Mouse (Mus musculus): Measurements from ENCODE around the gene Vstm5. TPM values are rescaled to one million over a fixed set of nuclear protein-coding genes. Genes with fewer than 3 reads are reported as not detected.

Gene Vstm5
- total RNA-seq, 1 experiment: 2.9 TPM

DNA sequence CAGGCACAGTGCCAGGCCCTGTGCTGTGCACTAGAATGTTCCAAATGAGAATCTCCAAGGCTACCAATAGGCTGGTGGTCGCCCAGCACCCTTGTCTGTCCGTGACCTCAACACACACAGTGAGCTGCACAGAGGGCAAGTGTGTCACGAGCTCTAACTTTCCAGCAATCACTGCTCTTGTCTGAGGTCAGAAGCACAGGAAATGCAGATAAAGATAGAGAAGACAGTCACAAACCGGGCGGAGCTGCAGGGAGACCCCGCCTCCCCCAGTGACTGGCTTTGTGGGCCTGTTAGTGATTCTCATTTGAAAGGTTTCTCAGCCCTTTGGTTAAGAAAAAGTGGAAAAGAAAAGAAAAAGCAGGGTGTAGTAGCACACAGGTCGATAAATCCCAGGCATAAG is 11.5 kb downstream of the Vstm5 start:
- H3K9ac ChIP-seq (ENCODE audit: insufficient read depth, low read depth, low read length, poor library complexity, severe bottlenecking): no peak overlapping the region
- peaks cover 0 to 2% of the 10 kb centered on the region in 2 experiments; a peak in 2 of 4 replicates for H3K4me1 ChIP-seq (ENCODE audit: control insufficient read depth in 2 of 2, insufficient read depth in 2 of 2, low read length in 2 of 2, poor library complexity in 1 of 2)
- H3K36me3 ChIP-seq (ENCODE audit: control insufficient read depth, insufficient read depth, low read length, poor library complexity, severe bottlenecking): no peaks in the 10 kb centered on the region
- no peak for DNase-seq (ENCODE audit: low read depth, low spot score)
- H3K27ac ChIP-seq (ENCODE audit: insufficient read depth, low read depth, low read length, poor library complexity, severe bottlenecking): no peak overlapping the region
- no peak overlapping the region for H3K4me3 ChIP-seq (ENCODE audit: insufficient read depth in 1 of 2, low read depth in 1 of 2, low read length in 2 of 2, poor library complexity in 1 of 2, severe bottlenecking in 1 of 2)
- in situ Hi-C loops (cut with MboI; ENCODE audit: low sequenced_read_pairs in 2 of 2, unreplicated experiment in 2 of 2): loop anchor here in 1 of 2 experiments (25.0 kb wide), 1 partner anchor 438 kb away; no protein-coding TSS in a partner anchor
- no peaks in the 10 kb centered on the region for H3K9me3 ChIP-seq (ENCODE audit: control insufficient read depth, insufficient read depth, low read depth, low read length)
- TF ChIP-seq HCFC1 (IDR thresholded peaks at IDR 0.05; ENCODE audit: borderline replicate concordance, insufficient read depth, low read length) (no peak), CHD2 (IDR thresholded peaks at IDR 0.05; ENCODE audit: low read depth, low read length) (no peak), ZC3H11A (IDR thresholded peaks at IDR 0.05; ENCODE audit: borderline replicate concordance, low read depth, low read length) (no peak), MAFK (IDR thresholded peaks at IDR 0.05; ENCODE audit: insufficient read depth, low read depth, low read length) (no peak), ZNF384 (IDR thresholded peaks at IDR 0.05; ENCODE audit: low read depth, low read length) (no peak)

DNA sequence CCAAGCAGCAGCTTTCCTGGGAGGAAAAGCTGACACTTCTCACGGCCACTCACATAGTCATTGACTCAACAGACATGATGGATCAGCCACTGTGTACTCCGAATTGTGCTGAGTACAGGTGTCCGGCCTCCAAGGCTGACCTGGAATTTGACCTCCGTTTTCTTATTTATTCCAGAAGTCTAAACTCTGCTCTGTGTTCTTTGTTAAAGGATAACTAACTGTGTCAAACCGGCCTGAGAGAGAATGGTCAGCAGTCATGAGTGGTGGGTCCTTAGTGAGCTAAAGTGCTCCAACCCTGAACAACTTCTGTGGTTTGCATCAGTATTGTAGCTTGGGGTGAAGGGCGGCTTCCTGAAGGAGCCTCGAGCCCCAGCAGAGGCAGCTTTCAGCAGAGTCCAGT is 13.4 kb downstream of the Vstm5 start:
- in situ Hi-C loops (cut with MboI; ENCODE audit: low sequenced_read_pairs in 2 of 2, unreplicated experiment in 2 of 2): loop anchor here in 1 of 2 experiments (25.0 kb wide), 1 partner anchor 440 kb away; no protein-coding TSS in a partner anchor
- TF ChIP-seq CHD2 (IDR thresholded peaks at IDR 0.05; ENCODE audit: low read depth, low read length) (no peak), HCFC1 (IDR thresholded peaks at IDR 0.05; ENCODE audit: borderline replicate concordance, insufficient read depth, low read length) (no peak), ZC3H11A (IDR thresholded peaks at IDR 0.05; ENCODE audit: borderline replicate concordance, low read depth, low read length) (no peak), MAFK (IDR thresholded peaks at IDR 0.05; ENCODE audit: insufficient read depth, low read depth, low read length) (no peak), ZNF384 (IDR thresholded peaks at IDR 0.05; ENCODE audit: low read depth, low read length) (no peak)
- Histone ChIP-seq H3K27ac (ENCODE audit: insufficient read depth, low read depth, low read length, poor library complexity, severe bottlenecking) (no peak overlapping the region), H3K9me3 (ENCODE audit: control insufficient read depth, insufficient read depth, low read depth, low read length) (no peaks in the 10 kb centered on the region), H3K4me3 (ENCODE audit: insufficient read depth in 1 of 2, low read depth in 1 of 2, low read length in 2 of 2, poor library complexity in 1 of 2, severe bottlenecking in 1 of 2) (no peak overlapping the region), H3K36me3 (ENCODE audit: control insufficient read depth, insufficient read depth, low read length, poor library complexity, severe bottlenecking) (no peaks in the 10 kb centered on the region), H3K9ac (ENCODE audit: insufficient read depth, low read depth, low read length, poor library complexity, severe bottlenecking) (no peak overlapping the region), H3K4me1 (ENCODE audit: control insufficient read depth in 2 of 2, insufficient read depth in 2 of 2, low read length in 2 of 2, poor library complexity in 1 of 2) (peaks cover 0 to 2% of the 10 kb centered on the region in 2 experiments; a peak in 1 of 4 replicates)
- no peak for DNase-seq (ENCODE audit: low read depth, low spot score)

DNA sequence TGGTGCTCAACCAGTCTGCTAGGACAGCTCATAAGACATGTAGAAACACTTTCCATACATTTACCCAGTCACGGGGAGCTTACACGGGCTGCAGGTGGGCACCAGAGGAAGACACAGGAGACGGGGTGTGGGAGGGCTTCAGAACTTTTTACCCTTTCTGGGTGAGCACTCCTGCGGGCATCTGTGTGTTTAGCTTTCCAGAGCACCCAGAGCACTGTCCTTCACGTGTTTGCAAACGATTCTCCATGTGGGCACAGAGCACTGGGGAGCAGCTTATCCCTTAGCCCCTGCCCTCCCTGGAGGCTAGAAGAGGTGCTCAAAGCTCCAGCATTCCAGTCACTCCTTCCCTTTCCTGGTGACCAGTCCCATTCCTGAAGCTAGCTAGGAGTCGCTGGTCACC is 15.7 kb downstream of the Vstm5 start:
- no peaks in the 10 kb centered on the region for H3K36me3 ChIP-seq (ENCODE audit: control insufficient read depth, insufficient read depth, low read length, poor library complexity, severe bottlenecking)
- TF ChIP-seq ZC3H11A (IDR thresholded peaks at IDR 0.05; ENCODE audit: borderline replicate concordance, low read depth, low read length): no peak
- TF ChIP-seq HCFC1 (IDR thresholded peaks at IDR 0.05; ENCODE audit: borderline replicate concordance, insufficient read depth, low read length): no peak
- TF ChIP-seq ZNF384 (IDR thresholded peaks at IDR 0.05; ENCODE audit: low read depth, low read length): no peak
- no peak for TF ChIP-seq MAFK (IDR thresholded peaks at IDR 0.05; ENCODE audit: insufficient read depth, low read depth, low read length)
- TF ChIP-seq CHD2 (IDR thresholded peaks at IDR 0.05; ENCODE audit: low read depth, low read length): no peak

GRCm38 (mm10) chr9:15256214-15256613 is 17.4 kb downstream of the Vstm5 start:
- Histone ChIP-seq H3K36me3 (ENCODE audit: control insufficient read depth, insufficient read depth, low read length, poor library complexity, severe bottlenecking) (0 out of 2 replicates have a peak, but pooled peaks cover under 1% of the 10 kb centered on the region), H3K27ac (ENCODE audit: insufficient read depth, low read depth, low read length, poor library complexity, severe bottlenecking) (no peak overlapping the region), H3K4me1 (ENCODE audit: control insufficient read depth in 2 of 2, insufficient read depth in 2 of 2, low read length in 2 of 2, poor library complexity in 1 of 2) (0 out of 4 replicates have a peak, but pooled peaks cover 0 to 2% of the 10 kb centered on the region in 2 experiments), H3K4me3 (ENCODE audit: insufficient read depth in 1 of 2, low read depth in 1 of 2, low read length in 2 of 2, poor library complexity in 1 of 2, severe bottlenecking in 1 of 2) (no peak overlapping the region), H3K9ac (ENCODE audit: insufficient read depth, low read depth, low read length, poor library complexity, severe bottlenecking) (no peak overlapping the region), H3K9me3 (ENCODE audit: control insufficient read depth, insufficient read depth, low read depth, low read length) (no peaks in the 10 kb centered on the region)
- in situ Hi-C loops (cut with MboI; ENCODE audit: low sequenced_read_pairs in 2 of 2, unreplicated experiment in 2 of 2): loop anchor here in 1 of 2 experiments (25.0 kb wide), 1 partner anchor 444 kb away; no protein-coding TSS in a partner anchor
- TF ChIP-seq CHD2 (IDR thresholded peaks at IDR 0.05; ENCODE audit: low read depth, low read length): no peak
- DNase-seq (ENCODE audit: low read depth, low spot score): no peak

More for the DNA sequence above, 15.7 kb downstream of the Vstm5 start:
- DNase-seq (ENCODE audit: low read depth, low spot score): no peak
- in situ Hi-C loops (cut with MboI; ENCODE audit: low sequenced_read_pairs in 2 of 2, unreplicated experiment in 2 of 2): loop anchor here in 1 of 2 experiments (25.0 kb wide), 1 partner anchor 442 kb away; no protein-coding TSS in a partner anchor
- Histone ChIP-seq H3K27ac (ENCODE audit: insufficient read depth, low read depth, low read length, poor library complexity, severe bottlenecking) (no peak overlapping the region), H3K9ac (ENCODE audit: insufficient read depth, low read depth, low read length, poor library complexity, severe bottlenecking) (no peak overlapping the region), H3K9me3 (ENCODE audit: control insufficient read depth, insufficient read depth, low read depth, low read length) (no peaks in the 10 kb centered on the region), H3K4me1 (ENCODE audit: control insufficient read depth in 2 of 2, insufficient read depth in 2 of 2, low read length in 2 of 2, poor library complexity in 1 of 2) (peaks cover 0 to 2% of the 10 kb centered on the region in 2 experiments; a peak in 1 of 4 replicates), H3K4me3 (ENCODE audit: insufficient read depth in 1 of 2, low read depth in 1 of 2, low read length in 2 of 2, poor library complexity in 1 of 2, severe bottlenecking in 1 of 2) (no peak overlapping the region)

Measured in ES-E14 (cell line).